Mouse (Mus musculus) hindbrain, embryonic 12.5 days (tissue): ENCODE data around the gene Slc27a5. TPM values are rescaled to one million over a fixed set of nuclear protein-coding genes. Genes with fewer than 3 reads are reported as not detected.
A peak's percentile ranks its signal among the peaks of the same experiment; 100 is the strongest.

ENCODE experiments used
- ATAC-seq: fragments of 200-750 bp; cut with Nextera tagmentation; 2 replicates; pipeline ENCODE4 v1.8.0; 2017; ENCODE audit warnings: moderate TSS enrichment; ENCODE audit not compliant: low FRiP score
- H3K27ac ChIP-seq: fragments of 300-500 bp; sonication (generic); 2 replicates; pipeline ENCODE4 v1.5.1; 2016; ENCODE audit warnings: mild to moderate bottlenecking
- H3K27me3 ChIP-seq: fragments of 300-500 bp; sonication (generic); 2 replicates; pipeline ENCODE4 v1.6.1; 2016; ENCODE audit warnings: mild to moderate bottlenecking
- H3K36me3 ChIP-seq: fragments of 300-500 bp; sonication (generic); 2 replicates; pipeline ENCODE4 v1.6.1; 2016; ENCODE audit warnings: mild to moderate bottlenecking
- H3K4me1 ChIP-seq: fragments of 300-500 bp; sonication (generic); 2 replicates; pipeline ENCODE4 v1.6.1; 2016
- H3K4me2 ChIP-seq: fragments of 300-500 bp; sonication (generic); replicated peaks from 2 replicates; pipeline ENCODE4 v1.6.1; 2016; ENCODE audit warnings: mild to moderate bottlenecking
- H3K4me3 ChIP-seq: fragments of 300-500 bp; sonication (generic); 2 replicates; pipeline ENCODE4 v1.5.1; 2016; ENCODE audit warnings: mild to moderate bottlenecking
- H3K9ac ChIP-seq: fragments of 300-500 bp; sonication (generic); 2 replicates; pipeline ENCODE4 v1.6.1; 2016; ENCODE audit warnings: mild to moderate bottlenecking, moderate library complexity
- H3K9me3 ChIP-seq: fragments of 300-500 bp; sonication (generic); replicated peaks from 2 replicates; pipeline ENCODE4 v1.6.1; 2016; ENCODE audit warnings: mild to moderate bottlenecking
- WGBS: fragments of 180-500 bp; shearing (Covaris S2); methylation state at CpG from one replicate; pipeline ENCODE4 v1.1.7; 2016; 5-methylcytosine and 5-hydroxymethylcytosine counted together
- polyA plus RNA-seq: library from polyadenylated mRNA; unstranded; fragments of >200 nt; fragmentation: Nextera tagmentation; extraction: Ambion mirVana; gene quantifications from 2 replicates; pipeline ENCODE4 v1.2.1, GENCODE M21; 2016

Slc27a5 gene
- 0.26 TPM in 2 replicates for polyA plus RNA-seq

- Histone ChIP-seq H3K4me1 (no peaks in the 10 kb centered on the region), H3K9me3 (no peaks in the 10 kb centered on the region), H3K4me2 (no peak within 1 kb of the TSS), H3K36me3 (0 out of 2 replicates have a peak, but pooled peaks cover 2% of the 10 kb centered on the region), H3K27ac (no peak within 1 kb of the TSS), H3K4me3 (no peak within 1 kb of the TSS), H3K27me3 (no peaks in the 10 kb centered on the region), H3K9ac (no peak within 1 kb of the TSS)
- ATAC-seq = no peak
- 75% methylated on average over 5 of the region's 5 CpGs for WGBS
Measured at GRCm38 (mm10) chr7:12998053-12998452, at the start of gene Slc27a5. TSS of gene Slc27a5 (minus strand) at chr7:12998192.

- Histone ChIP-seq H3K27me3 (peaks cover 47% of the 10 kb centered on the region), H3K36me3 (no peaks in the 10 kb centered on the region), H3K4me3 (no peak overlapping the region), H3K4me2 (no peak overlapping the region), H3K9ac (no peak overlapping the region), H3K4me1 (peaks cover 12% of the 10 kb centered on the region), H3K9me3 (no peaks in the 10 kb centered on the region), H3K27ac (no peak overlapping the region)
- peak; percentile 49; the same call in 1 of the 2 replicates for ATAC-seq
- WGBS = 8% methylated on average over 2 of the region's 2 CpGs
Measured at GRCm38 (mm10) chr7:13046084-13046483, 48.1 kb upstream of the Slc27a5 start.

GRCm38 (mm10) chr7:13044254-13044625, 46.2 kb upstream of the Slc27a5 start:
- H3K27ac ChIP-seq = 0 out of 2 replicates have a peak overlapping the region, but pooled peaks have one; percentile 23

DNA sequence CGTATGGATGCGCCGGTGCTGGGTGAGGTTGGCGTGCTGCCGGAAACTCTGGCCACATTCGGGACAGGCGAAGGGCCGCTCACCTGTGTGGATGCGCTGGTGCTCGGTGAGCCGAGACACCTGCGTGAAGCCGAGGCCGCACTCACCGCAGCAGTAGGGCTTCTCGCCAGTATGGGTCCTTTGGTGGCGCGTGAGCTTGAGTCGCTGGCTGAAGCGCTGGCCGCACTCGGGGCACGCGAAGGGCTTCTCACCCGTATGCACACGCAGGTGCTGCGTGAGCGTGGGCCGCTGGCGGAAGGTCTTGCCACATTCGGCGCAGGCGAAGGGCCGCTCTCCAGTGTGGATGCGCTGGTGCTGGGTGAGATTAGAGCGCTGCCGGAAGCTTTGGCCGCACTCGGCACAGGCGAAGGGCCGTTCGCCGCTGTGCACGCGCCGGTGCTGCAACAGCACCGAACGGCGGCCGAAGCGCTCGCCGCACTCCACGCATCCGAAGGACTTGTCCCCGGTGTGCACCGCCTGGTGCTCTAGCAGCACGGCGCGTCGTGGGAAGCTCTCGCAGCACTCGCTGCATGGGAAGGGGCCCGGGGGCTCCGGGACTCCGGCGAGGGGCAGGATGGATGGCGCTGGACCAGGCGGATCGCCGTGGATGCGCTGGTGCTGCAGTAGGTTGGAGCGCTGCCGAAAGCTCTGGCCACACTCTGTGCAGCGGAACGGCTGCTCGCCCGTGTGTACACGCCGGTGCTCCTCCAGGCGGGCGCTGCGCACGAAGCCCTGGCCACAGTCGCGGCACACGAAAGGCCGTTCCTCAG, 45.7 kb upstream of the Slc27a5 start:
- Histone ChIP-seq H3K9ac (peak overlapping the region; percentile 68), H3K9me3 (no peaks in the 10 kb centered on the region), H3K4me1 (peaks cover 19% of the 10 kb centered on the region), H3K27me3 (peaks cover 53% of the 10 kb centered on the region), H3K4me3 (peak overlapping the region; percentile 46), H3K4me2 (peak overlapping the region; percentile 85), H3K36me3 (no peaks in the 10 kb centered on the region), H3K27ac (0 out of 2 replicates have a peak overlapping the region, but pooled peaks have one; percentile 23)
- ATAC-seq = peak; percentile 49
- WGBS = 5% methylated on average over 88 of the region's 88 CpGs

More at GRCm38 (mm10) chr7:13044254-13044625, 46.2 kb upstream of the Slc27a5 start:
- H3K9me3 ChIP-seq = no peaks in the 10 kb centered on the region
- peaks cover 13% of the 10 kb centered on the region for H3K4me1 ChIP-seq
- peak; percentile 30 for ATAC-seq
- H3K4me3 ChIP-seq = peak overlapping the region; percentile 46
- no peaks in the 10 kb centered on the region for H3K36me3 ChIP-seq
- H3K9ac ChIP-seq = peak overlapping the region; percentile 68
- 3% methylated on average over 23 of the region's 23 CpGs for WGBS
- peaks cover 53% of the 10 kb centered on the region for H3K27me3 ChIP-seq
- H3K4me2 ChIP-seq = peak overlapping the region; percentile 85

DNA sequence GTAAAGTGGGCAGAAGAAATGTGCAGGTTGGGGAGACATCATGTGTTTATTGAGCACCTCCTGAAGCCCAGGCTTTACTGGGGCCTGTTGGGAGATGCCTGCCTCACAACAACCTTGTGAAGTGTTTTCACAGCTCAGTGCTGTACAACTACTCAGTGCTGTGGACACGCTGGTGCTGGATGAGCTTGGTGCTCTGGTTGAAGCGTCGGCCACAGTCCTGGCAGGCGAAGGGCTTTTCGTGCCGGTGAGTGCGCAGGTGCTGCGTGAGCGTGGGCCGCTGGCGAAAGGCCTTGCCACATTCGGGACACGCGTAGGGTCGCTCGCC, 45.1 kb upstream of the Slc27a5 start:
- no peak overlapping the region for H3K27ac ChIP-seq
- H3K9me3 ChIP-seq = no peaks in the 10 kb centered on the region
- H3K4me2 ChIP-seq = peak overlapping the region; percentile 85
- peaks cover 20% of the 10 kb centered on the region for H3K4me1 ChIP-seq
- H3K4me3 ChIP-seq = peak overlapping the region; percentile 46
- H3K9ac ChIP-seq = no peak overlapping the region
- no peaks in the 10 kb centered on the region for H3K36me3 ChIP-seq
- WGBS = 36% methylated on average over 16 of the region's 16 CpGs
- H3K27me3 ChIP-seq = peaks cover 53% of the 10 kb centered on the region
- ATAC-seq = no peak

- Histone ChIP-seq H3K4me2 (no peak overlapping the region), H3K36me3 (no peaks in the 10 kb centered on the region), H3K27ac (no peak overlapping the region), H3K4me1 (peaks cover 20% of the 10 kb centered on the region), H3K4me3 (no peak overlapping the region), H3K9ac (no peak overlapping the region), H3K9me3 (no peaks in the 10 kb centered on the region), H3K27me3 (peaks cover 53% of the 10 kb centered on the region)
- WGBS = 73% methylated on average over 6 of the region's 6 CpGs
- no peak for ATAC-seq
Measured at GRCm38 (mm10) chr7:13042511-13042910, 44.5 kb upstream of the Slc27a5 start.

GRCm38 (mm10) chr7:13041256-13041655, 43.3 kb upstream of the Slc27a5 start:
- Histone ChIP-seq H3K9ac (no peak overlapping the region), H3K4me2 (no peak overlapping the region), H3K4me1 (peaks cover 28% of the 10 kb centered on the region), H3K27me3 (peaks cover 53% of the 10 kb centered on the region), H3K9me3 (no peaks in the 10 kb centered on the region), H3K36me3 (peaks cover 3% of the 10 kb centered on the region), H3K27ac (no peak overlapping the region), H3K4me3 (no peak overlapping the region)
- no peak for ATAC-seq
- WGBS = 79% methylated on average over 1 of the region's 1 CpGs

DNA sequence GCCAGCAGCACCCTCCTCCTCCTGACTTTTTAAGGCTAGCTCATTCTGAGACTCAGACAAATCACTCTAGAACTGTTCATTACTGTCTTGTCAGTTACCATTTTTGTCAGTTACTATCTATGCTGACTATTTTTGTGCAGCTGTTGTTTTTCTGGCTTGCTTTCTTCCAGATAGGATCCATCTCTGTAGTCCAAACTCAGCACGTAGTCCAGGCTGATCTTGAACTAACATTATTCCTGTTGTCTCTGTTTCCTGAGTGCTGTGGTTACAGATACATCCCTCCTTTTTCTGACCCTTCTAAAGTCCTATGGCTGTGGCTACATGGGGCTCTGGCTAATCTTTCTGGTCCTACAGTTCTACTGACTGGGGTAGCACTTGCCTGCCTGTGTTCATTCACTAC, 41.2 kb upstream of the Slc27a5 start:
- 90% methylated on average over 1 of the region's 1 CpGs for WGBS
- Histone ChIP-seq H3K4me2 (peak overlapping the region; percentile 91), H3K27ac (no peak overlapping the region), H3K4me3 (0 out of 2 replicates have a peak overlapping the region, but pooled peaks have one; percentile 78), H3K27me3 (peaks cover 37% of the 10 kb centered on the region), H3K9me3 (no peaks in the 10 kb centered on the region), H3K36me3 (peaks cover 16% of the 10 kb centered on the region), H3K9ac (peak overlapping the region; percentile 98; the same call in 1 of the 2 replicates), H3K4me1 (peaks cover 32% of the 10 kb centered on the region)
- ATAC-seq = no peak

GRCm38 (mm10) chr7:13038621-13039169, 40.7 kb upstream of the Slc27a5 start:
- H3K9ac ChIP-seq = peak overlapping the region; percentile 98
- H3K36me3 ChIP-seq = peaks cover 16% of the 10 kb centered on the region
- H3K27ac ChIP-seq = peak overlapping the region; percentile 100
- peak overlapping the region; percentile 91 for H3K4me2 ChIP-seq
- no peaks in the 10 kb centered on the region for H3K9me3 ChIP-seq
- WGBS = 26% methylated on average over 15 of the region's 15 CpGs
- peak overlapping the region; percentile 78 for H3K4me3 ChIP-seq
- ATAC-seq = no peak
- peaks cover 33% of the 10 kb centered on the region for H3K4me1 ChIP-seq
- H3K27me3 ChIP-seq = peaks cover 32% of the 10 kb centered on the region

DNA sequence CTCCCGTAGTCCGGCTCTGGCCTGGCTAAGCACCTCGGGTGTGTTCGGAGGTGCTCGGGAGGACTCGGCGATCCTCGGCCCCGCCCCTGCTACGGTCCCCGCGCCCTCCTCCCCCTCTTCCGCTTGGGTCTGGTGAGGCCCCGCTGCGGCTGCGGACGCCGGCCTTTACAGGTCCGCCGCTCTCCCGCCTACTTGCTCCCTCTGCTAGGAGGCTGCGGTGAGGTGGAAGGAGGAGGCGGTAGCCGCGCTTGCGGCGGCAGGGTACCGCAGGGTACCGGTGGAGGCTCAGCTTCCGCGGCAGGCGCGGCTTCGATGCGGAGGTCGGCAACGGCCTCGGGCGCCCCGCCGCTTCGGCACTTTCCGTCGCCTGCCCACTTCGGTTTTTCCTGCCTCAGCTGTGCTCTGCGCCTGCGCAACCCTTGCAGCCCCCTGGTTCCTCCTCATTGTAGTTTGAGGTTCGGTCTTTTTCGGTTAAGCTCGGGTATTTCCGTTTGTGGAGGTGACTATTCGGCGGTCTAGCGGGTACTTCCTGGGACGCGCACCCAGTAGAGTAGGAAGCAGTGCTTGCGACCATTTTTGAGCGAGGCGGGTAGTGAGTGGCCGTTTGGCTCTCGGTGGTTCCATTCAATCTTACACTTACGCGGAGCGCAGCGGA, 40.0 kb upstream of the Slc27a5 start, which contains the start of gene Ube2m:
Ube2m (minus strand) TSS at position 375 of the 655 bp plus-strand sequence.
- Histone ChIP-seq H3K4me3 (peak within 1 kb of the TSS; percentile 78), H3K9ac (peak within 1 kb of the TSS; percentile 98), H3K9me3 (no peaks in the 10 kb centered on the region), H3K4me1 (peaks cover 36% of the 10 kb centered on the region), H3K4me2 (peak within 1 kb of the TSS; percentile 91), H3K36me3 (peaks cover 20% of the 10 kb centered on the region), H3K27ac (peak within 1 kb of the TSS; percentile 100), H3K27me3 (peaks cover 25% of the 10 kb centered on the region)
- under 1% methylated on average over 64 of the region's 65 CpGs for WGBS
- peak; percentile 92 for ATAC-seq

GRCm38 (mm10) chr7:13037366-13037765, 39.4 kb upstream of the Slc27a5 start:
- Histone ChIP-seq H3K9me3 (no peaks in the 10 kb centered on the region), H3K36me3 (peaks cover 26% of the 10 kb centered on the region), H3K4me3 (peak overlapping the region; percentile 78), H3K27ac (peak overlapping the region; percentile 100), H3K9ac (peak overlapping the region; percentile 98), H3K4me1 (peaks cover 40% of the 10 kb centered on the region), H3K4me2 (peak overlapping the region; percentile 91), H3K27me3 (peaks cover 19% of the 10 kb centered on the region)
- ATAC-seq = no peak
- WGBS = 1% methylated on average over 31 of the region's 33 CpGs

GRCm38 (mm10) chr7:13036806-13037205, 38.8 kb upstream of the Slc27a5 start:
- Histone ChIP-seq H3K9me3 (no peaks in the 10 kb centered on the region), H3K4me2 (peak overlapping the region; percentile 91), H3K4me3 (peak overlapping the region; percentile 78), H3K36me3 (peaks cover 32% of the 10 kb centered on the region), H3K27me3 (peaks cover 13% of the 10 kb centered on the region), H3K9ac (peak overlapping the region; percentile 98), H3K27ac (peak overlapping the region; percentile 100), H3K4me1 (peaks cover 40% of the 10 kb centered on the region)
- ATAC-seq = no peak
- WGBS = 55% methylated on average over 4 of the region's 4 CpGs
